Mouse (Mus musculus) gastrocnemius, postnatal 36 days (tissue): ENCODE measurements around the gene Tbc1d1. TPM values are rescaled to one million over a fixed set of nuclear protein-coding genes. Genes with fewer than 3 reads are reported as not detected.
A peak's percentile ranks its signal among the peaks of the same experiment; 100 is the strongest.

ENCODE experiments used
- DNase-seq, 2 experiments: peaks; one replicate each; pipeline ENCODE4 v3.0.0; 2022
- intact Hi-C: fragments of 180-260 bp; cut with DNase I; formaldehyde crosslinking; loops from one replicate; pipeline ENCODE4 v1.15.1; 2025
- total RNA-seq, 2 experiments: library from RNA; stranded (reverse); gene quantifications; 2 replicates each; pipeline ENCODE4 v1.2.3; 2021

Tbc1d1 gene
- total RNA-seq, 2 experiments from 2014 or later: 61.5 to 63.0 TPM

GRCm38 (mm10) chr5:64266534-64266933 lies 110.4 kb downstream of the Tbc1d1 start:
- intact Hi-C loops: loop anchor here (5.0 kb wide), 1 partner anchor 114 kb away; no protein-coding TSS in a partner anchor
- DNase-seq: no peak

GRCm38 (mm10) chr5:64267279-64267678 lies 111.2 kb downstream of the Tbc1d1 start:
- DNase-seq: no peak
- intact Hi-C loops: loop anchor here (5.0 kb wide), 1 partner anchor 115 kb away; no protein-coding TSS in a partner anchor

GRCm38 (mm10) chr5:64269669-64270068 lies 113.6 kb downstream of the Tbc1d1 start:
- intact Hi-C loops: loop anchor here (2.0 to 5.0 kb wide), 2 partner anchors 117 to 129 kb away; no protein-coding TSS in a partner anchor
- DNase-seq: no peak

DNA sequence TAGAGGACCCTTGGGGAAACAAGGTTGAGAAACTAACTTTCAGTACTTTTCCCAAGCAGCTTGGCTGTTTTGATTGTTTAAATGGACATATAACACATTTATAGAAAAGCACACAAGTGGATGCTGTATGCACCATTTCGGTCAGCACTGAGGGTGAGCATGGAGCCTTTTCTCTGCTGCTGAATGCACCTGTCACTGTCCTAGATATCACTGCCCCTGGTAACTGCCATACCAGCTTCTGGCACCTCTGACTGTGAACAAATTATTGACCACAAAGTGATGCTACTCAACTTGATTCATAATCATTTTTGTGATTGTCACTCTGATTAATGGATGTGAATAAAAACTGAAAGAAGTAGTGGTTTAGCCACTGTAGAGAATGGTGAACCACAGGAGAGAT lies 117.4 kb downstream of the Tbc1d1 start:
- intact Hi-C loops: no loop called here

DNA sequence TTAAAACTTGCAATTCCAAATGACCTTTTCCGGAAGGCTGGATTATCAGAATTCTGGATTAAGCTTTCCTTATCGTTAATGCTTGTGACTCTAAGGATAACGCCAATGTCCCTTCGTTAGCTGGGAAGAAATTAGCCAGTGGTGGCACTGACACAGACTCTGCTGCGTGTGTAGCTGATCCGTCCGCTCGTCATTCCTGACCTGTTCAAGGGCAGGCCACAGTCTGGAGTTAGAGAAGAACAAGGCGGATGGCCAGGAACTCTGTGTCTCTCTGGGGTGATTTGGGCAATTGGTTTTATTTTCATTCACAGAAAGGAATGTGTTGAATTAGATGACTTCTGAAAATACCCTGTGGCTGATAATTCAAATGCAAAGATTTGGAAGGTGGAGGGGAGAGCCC lies 118.2 kb downstream of the Tbc1d1 start:
- DNase-seq: no peak
- intact Hi-C loops: no loop called here

More for the DNA sequence above, 117.4 kb downstream of the Tbc1d1 start:
- no peak for DNase-seq

DNA sequence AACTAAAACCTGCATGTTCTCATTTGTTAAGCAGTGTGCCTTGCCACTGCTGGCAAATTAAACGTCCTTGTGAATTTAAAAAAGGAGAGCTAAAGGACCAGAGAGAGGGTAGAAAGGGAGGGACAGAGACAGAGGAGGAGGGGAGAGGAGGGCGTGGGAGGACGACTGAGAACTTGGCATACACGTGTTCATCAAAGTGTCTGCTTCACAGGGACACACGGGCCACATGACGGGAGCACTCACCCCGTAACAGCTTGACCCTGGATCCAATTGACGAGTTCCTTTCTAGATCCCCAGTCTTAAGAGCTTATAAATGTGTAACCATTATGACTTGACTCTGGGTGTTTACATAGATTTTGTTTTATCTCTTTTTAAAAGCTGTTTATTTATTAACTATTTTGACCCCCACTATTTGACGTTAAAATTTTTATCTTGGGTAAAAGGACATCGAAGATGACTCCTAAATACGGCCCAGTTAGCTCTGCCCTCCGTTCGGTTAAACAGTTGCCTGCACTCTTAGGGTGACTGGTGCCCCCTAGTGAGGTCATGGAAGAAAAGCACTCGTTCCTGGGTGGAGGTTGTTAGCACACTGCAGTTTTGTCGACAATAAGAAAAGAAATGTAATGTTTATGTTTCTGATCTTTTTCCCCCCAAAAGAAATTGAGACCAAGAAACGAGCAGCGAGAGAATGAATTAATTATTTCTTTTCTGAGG lies 118.8 kb downstream of the Tbc1d1 start:
- DNase-seq: no peak
- intact Hi-C loops: loop anchor here (5.0 kb wide), 1 partner anchor 368 kb away; no protein-coding TSS in a partner anchor

- DNase-seq: no peak
- intact Hi-C loops: loop anchor here (5.0 kb wide), 1 partner anchor 370 kb away; no protein-coding TSS in a partner anchor
These were observed 121.6 kb downstream of the Tbc1d1 start for GRCm38 (mm10) chr5:64277646-64278191.

- no peak for DNase-seq
- intact Hi-C loops: loop anchor here (5.0 kb wide), 1 partner anchor 372 kb away; no protein-coding TSS in a partner anchor
These were observed 123.6 kb downstream of the Tbc1d1 start for GRCm38 (mm10) chr5:64279668-64280067.

DNA sequence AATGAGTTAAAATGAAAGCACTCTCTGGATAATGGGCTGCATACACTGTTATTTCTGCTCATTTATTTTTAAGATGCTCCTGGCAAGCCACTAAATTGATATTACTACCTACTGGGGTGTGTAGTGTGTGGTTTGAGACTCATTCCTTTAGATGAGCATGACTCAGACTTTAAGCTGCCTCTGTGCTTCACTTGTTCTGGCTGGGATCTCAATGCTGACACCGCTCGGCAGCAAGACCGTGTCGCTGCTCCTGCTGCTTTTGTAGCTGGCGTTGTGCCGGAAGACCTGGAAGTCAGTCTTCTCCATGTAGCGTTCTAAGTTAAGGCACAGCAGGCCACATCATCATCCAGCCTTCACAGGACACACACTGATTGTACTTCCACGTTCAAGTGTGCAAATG lies 124.1 kb downstream of the Tbc1d1 start:
- intact Hi-C loops: no loop called here
- no peak for DNase-seq

DNA sequence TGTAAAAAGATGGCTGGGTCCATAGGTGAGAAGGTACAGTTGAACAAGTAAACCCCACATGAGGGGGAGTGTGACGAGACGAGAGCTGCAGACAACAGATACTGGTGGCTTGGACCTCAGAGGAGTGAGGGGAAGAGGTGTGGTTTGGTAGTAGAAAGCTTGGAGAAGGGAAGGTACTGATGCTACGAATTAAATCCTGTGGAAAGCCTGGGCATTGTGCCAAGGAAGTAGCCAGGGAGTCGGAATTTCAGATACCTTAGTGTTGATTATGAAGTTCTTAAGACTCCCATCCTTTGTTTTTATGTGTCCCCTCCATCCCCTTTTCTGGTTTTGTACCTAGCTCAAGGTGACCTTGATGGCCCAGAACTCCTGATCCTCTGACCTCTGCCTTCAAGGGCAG lies 124.5 kb downstream of the Tbc1d1 start:
- intact Hi-C loops: no loop called here
- DNase-seq: no peak

GRCm38 (mm10) chr5:64281674-64282073 lies 125.6 kb downstream of the Tbc1d1 start:
- intact Hi-C loops: no loop called here
- DNase-seq: no peak

DNA sequence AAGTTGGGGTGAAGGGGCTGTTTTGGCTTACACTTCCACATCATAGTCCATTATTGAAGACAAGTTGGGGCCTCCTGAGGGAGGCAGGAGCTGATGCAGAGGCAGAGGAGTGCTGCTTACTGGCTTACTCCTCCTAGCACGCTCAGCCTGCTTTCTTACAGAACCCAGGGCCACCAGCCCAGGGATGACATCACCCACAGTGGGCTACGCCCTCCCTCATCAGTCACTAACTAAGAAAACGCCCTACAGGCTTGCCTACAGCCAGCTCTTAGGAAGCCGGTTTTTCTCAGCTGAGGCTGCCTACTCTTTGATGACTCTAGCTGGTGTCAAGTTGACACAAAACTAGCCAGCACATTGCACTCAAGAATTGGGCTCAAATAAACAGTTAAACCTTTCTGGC lies 126.5 kb downstream of the Tbc1d1 start:
- no peak for DNase-seq
- intact Hi-C loops: no loop called here

GRCm38 (mm10) chr5:64285289-64285688 lies 129.2 kb downstream of the Tbc1d1 start:
- intact Hi-C loops: loop anchor here (5.0 kb wide), 1 partner anchor 527 kb away; no protein-coding TSS in a partner anchor

DNA sequence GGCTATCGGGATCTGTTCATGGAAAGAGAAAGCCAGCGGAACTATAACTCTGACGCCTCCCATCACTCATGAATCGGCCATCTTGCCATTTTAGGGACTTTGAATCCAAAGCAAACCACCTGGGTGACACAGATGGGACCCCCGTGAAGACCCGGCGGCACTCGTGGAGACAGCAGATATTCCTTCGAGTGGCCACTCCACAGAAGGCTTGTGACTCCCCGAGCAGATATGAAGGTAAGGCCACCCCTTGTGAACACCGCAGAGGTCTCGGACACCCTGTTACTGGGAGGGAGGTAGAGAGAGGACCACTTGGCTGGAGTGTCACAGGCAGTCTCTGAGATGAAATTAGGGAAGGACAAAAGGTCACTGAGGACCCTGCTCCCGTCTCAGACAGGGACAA lies 129.7 kb downstream of the Tbc1d1 start:
- intact Hi-C loops: loop anchor here (5.0 kb wide), 1 partner anchor 526 kb away; no protein-coding TSS in a partner anchor
- DNase-seq: no peak

More at GRCm38 (mm10) chr5:64285289-64285688, 129.2 kb downstream of the Tbc1d1 start:
- DNase-seq: no peak

DNA sequence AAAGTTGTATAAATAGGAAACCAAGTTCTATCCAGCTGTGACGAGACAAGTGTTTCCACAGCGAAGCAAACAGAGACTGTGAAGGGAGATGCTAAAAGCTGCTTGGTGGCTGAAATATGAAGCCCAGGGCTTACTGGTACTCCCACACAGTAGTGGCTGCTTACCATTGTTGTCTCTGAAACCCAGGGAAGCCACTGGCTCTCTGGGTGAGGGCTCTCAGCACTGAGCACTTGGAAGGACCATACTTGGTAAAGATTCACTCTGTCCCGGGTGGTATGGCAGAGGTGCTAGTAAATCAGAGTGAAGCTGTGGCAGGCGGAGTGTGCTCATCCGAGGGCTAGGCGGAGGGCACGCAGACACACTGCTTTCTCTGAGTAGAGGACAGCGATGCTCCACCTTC lies 131.2 kb downstream of the Tbc1d1 start:
- intact Hi-C loops: loop anchor here (5.0 kb wide), 1 partner anchor 525 kb away; no protein-coding TSS in a partner anchor
- no peak for DNase-seq

GRCm38 (mm10) chr5:64288031-64288928 lies 132.2 kb downstream of the Tbc1d1 start:
- intact Hi-C loops: loop anchor here (2.0 to 5.0 kb wide), 2 partner anchors 524 to 577 kb away; no protein-coding TSS in a partner anchor
- DNase-seq: no peak

DNA sequence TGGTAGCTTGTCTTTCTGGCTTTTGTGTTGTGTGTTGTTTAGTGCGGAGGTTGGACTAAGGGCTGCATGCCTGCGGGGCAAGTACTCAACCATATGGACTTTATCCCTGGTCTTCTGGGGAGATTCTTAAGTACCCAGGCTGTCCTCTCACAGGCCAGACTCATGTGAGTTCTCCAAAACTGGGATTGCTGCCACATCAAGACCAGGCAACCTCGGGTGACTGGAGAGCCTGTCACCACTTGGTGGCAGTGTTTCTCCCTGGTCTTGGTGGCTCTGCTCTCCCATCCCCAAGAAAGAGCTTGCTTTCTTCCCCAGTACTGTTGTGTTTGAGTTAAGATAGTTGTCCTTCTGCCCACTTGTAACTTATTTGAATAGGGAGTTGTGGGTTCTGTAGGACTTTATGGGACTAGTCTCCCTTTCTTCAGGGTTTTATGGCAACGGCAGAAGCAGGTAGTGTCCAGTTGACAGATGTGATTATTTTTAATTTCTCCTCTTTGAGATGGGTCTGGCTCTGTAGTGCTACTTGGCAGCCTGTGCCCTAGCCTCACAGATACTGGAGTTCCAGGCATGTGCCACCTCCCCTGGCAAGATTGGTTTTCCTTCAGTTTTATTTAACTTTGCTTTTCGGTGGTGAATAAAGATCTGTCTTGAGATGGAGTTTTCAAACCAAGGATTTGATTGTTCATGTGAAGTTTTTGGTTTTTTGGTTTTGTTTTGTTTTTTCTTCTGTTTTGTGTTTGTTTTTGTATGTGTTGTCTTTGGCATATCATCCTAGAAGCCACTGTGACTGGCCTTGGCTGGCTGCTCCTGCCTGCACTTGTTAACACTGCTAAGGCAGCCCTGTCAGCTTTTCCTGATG lies 133.3 kb downstream of the Tbc1d1 start:
- intact Hi-C loops: loop anchor here (2.0 to 5.0 kb wide), 3 partner anchors 88 to 575 kb away; no protein-coding TSS in a partner anchor

DNA sequence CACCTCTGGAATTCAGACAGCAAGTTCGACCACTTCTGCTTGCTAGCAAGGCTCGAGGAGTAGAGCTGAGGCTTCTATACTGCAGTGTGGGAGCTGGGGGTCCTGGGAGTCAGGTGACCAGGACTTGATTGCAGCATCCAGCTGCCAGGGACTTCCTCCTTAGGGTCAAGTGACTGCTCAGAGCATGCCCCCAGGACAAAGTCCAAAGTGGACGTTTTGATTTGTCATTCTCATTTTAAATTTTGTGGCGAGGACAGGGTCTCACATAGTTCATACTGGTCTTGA lies 133.9 kb downstream of the Tbc1d1 start:
- intact Hi-C loops: loop anchor here (5.0 kb wide), 1 partner anchor 87 kb away; no protein-coding TSS in a partner anchor

More for the DNA sequence above, 133.3 kb downstream of the Tbc1d1 start:
- DNase-seq: peak; percentile 74 to 86

DNA sequence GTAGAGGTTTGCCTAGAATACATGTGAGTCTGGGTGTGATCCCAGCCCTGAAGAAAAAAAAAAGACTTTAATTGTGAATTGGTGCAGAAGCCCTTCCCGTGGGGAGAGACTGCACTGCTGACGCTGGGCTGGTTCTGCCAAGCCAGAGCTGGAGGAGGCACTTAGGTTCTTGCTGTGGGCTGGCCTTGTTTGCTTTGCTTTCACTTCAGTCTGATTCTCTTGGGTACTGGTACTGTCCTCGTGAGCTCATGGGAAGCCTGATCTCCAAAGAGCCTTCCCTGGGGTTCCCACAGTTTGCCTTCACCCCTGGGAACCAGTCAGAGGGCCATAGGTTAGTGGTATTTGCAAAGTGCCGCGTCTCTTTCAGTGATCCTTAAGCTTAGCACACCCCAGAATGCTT lies 135.6 kb downstream of the Tbc1d1 start:
- intact Hi-C loops: loop anchor here (5.0 kb wide), 1 partner anchor 86 kb away; no protein-coding TSS in a partner anchor
- no peak for DNase-seq

More for the DNA sequence above, 133.9 kb downstream of the Tbc1d1 start:
- no peak for DNase-seq
